Mouse (Mus musculus): ENCODE data around the gene Tor2a. TPM values are rescaled to one million over a fixed set of nuclear protein-coding genes. Genes with fewer than 3 reads are reported as not detected.

The Tor2a gene
- total and polyA plus RNA-seq, 3 experiments, result 33.3 to 53.8 (median 41.4) TPM

- no peak overlapping the region for H3K9ac ChIP-seq (ENCODE audit: insufficient read depth, low read depth)
- no peak for DNase-seq (ENCODE audit: extremely low read depth)
- dilution Hi-C loops (cut with MboI; ENCODE audit: extremely low pct_ligation_motif_present, extremely low pct_unique_long_range_greater_than_20kb, low sequenced_read_pairs) (no loop called here), in situ Hi-C loops (cut with MboI; ENCODE audit: low pct_ligation_motif_present, low pct_unique_long_range_greater_than_20kb, low sequenced_read_pairs) (no loop called here)
- H3K9me3 ChIP-seq (replicated peaks; ENCODE audit: low read length), result no peaks in the 10 kb centered on the region
- no peaks in the 10 kb centered on the region for H3K27me3 ChIP-seq (replicated peaks)
- no peak overlapping the region for H3K4me3 ChIP-seq (replicated peaks in 1 of 3; ENCODE audit: low read depth in 2 of 3, low read length in 2 of 3, poor library complexity in 1 of 3)
- H3K4me1 ChIP-seq (ENCODE audit: control insufficient read depth in 1 of 2, insufficient read depth in 2 of 2), result peaks cover 0 to 17% of the 10 kb centered on the region in 2 experiments; a peak in 1 of 4 replicates
- no peak overlapping the region for H3K27ac ChIP-seq (ENCODE audit: insufficient read depth, low read depth)
- TF ChIP-seq UBTF (IDR thresholded peaks at IDR 0.05; ENCODE audit: low read depth, low read length), result no peak
- TF ChIP-seq NELFE (IDR thresholded peaks at IDR 0.05; ENCODE audit: low read depth, low read length), result no peak
- no peak for TF ChIP-seq SMC3 (IDR thresholded peaks at IDR 0.05; ENCODE audit: low read depth, low read length)
- TF ChIP-seq NRF1 (IDR thresholded peaks at IDR 0.05; ENCODE audit: low read depth, low read length), result no peak
- no peak for TF ChIP-seq CTCF (conservative IDR thresholded peaks at IDR 0.05 in 1 of 2, IDR thresholded peaks at IDR 0.05 in 1 of 2; ENCODE audit: low read depth in 2 of 2, low read length in 2 of 2)
- TF ChIP-seq HCFC1 (IDR thresholded peaks at IDR 0.05; ENCODE audit: low read depth, low read length), result no peak
- no peak for TF ChIP-seq EP300 (IDR thresholded peaks at IDR 0.05; ENCODE audit: low read length)
- TF ChIP-seq TBP (conservative IDR thresholded peaks at IDR 0.05; ENCODE audit: low read depth, low read length), result no peak
- no peak for TF ChIP-seq JUND (conservative IDR thresholded peaks at IDR 0.05; ENCODE audit: low read depth, low read length)
- no peak overlapping the region for H3K4me2 ChIP-seq (ENCODE audit: insufficient read depth, low read depth, poor library complexity, severe bottlenecking)
- no peaks in the 10 kb centered on the region for H3K79me2 ChIP-seq (replicated peaks; ENCODE audit: control insufficient read depth, extremely low read depth, insufficient read depth, poor library complexity, severe bottlenecking)
- H3K36me3 ChIP-seq (replicated peaks in 1 of 2; ENCODE audit: control insufficient read depth in 1 of 2, insufficient read depth in 1 of 2, low read length in 1 of 2), result peaks cover 69 to 89% of the 10 kb centered on the region in 2 experiments
Measured at GRCm38 (mm10) chr2:32750887-32751664, 6.0 kb upstream of the Tor2a start.

GRCm38 (mm10) chr2:32751665-32752033, 5.4 kb upstream of the Tor2a start:
- Histone ChIP-seq H3K9ac (ENCODE audit: insufficient read depth, low read depth) (no peak overlapping the region), H3K27me3 (replicated peaks) (no peaks in the 10 kb centered on the region), H3K4me2 (ENCODE audit: insufficient read depth, low read depth, poor library complexity, severe bottlenecking) (no peak overlapping the region), H3K27ac (ENCODE audit: insufficient read depth, low read depth) (no peak overlapping the region), H3K9me3 (replicated peaks; ENCODE audit: low read length) (no peaks in the 10 kb centered on the region), H3K79me2 (replicated peaks; ENCODE audit: control insufficient read depth, extremely low read depth, insufficient read depth, poor library complexity, severe bottlenecking) (no peaks in the 10 kb centered on the region), H3K4me1 (ENCODE audit: control insufficient read depth in 1 of 2, insufficient read depth in 2 of 2) (peaks cover 0 to 17% of the 10 kb centered on the region in 2 experiments; a peak in 1 of 4 replicates), H3K36me3 (replicated peaks in 1 of 2; ENCODE audit: control insufficient read depth in 1 of 2, insufficient read depth in 1 of 2, low read length in 1 of 2) (peaks cover 63 to 84% of the 10 kb centered on the region in 2 experiments), H3K4me3 (replicated peaks in 1 of 3; ENCODE audit: low read depth in 2 of 3, low read length in 2 of 3, poor library complexity in 1 of 3) (no peak overlapping the region)
- TF ChIP-seq KAT2A (IDR thresholded peaks at IDR 0.05; ENCODE audit: insufficient replicate concordance, low read length) (no peak), SIN3A (IDR thresholded peaks at IDR 0.05; ENCODE audit: low read length) (no peak), HCFC1 (IDR thresholded peaks at IDR 0.05; ENCODE audit: low read depth, low read length) (no peak), USF1 (IDR thresholded peaks at IDR 0.05; ENCODE audit: low read depth, low read length) (no peak), USF2 (conservative IDR thresholded peaks at IDR 0.05; ENCODE audit: low read depth, low read length) (no peak), SMC3 (IDR thresholded peaks at IDR 0.05; ENCODE audit: low read depth, low read length) (no peak), PAX5 (IDR thresholded peaks at IDR 0.05; ENCODE audit: low read length) (no peak), ZMIZ1 (IDR thresholded peaks at IDR 0.05; ENCODE audit: low read depth, low read length) (no peak), GABPA (IDR thresholded peaks at IDR 0.05; ENCODE audit: insufficient replicate concordance, low read depth, low read length) (no peak), E2F4 (IDR thresholded peaks at IDR 0.05; ENCODE audit: insufficient replicate concordance, low read depth, low read length) (no peak)
- in situ Hi-C loops (cut with MboI; ENCODE audit: low pct_ligation_motif_present, low pct_unique_long_range_greater_than_20kb, low sequenced_read_pairs) (no loop called here), dilution Hi-C loops (cut with MboI; ENCODE audit: extremely low pct_ligation_motif_present, extremely low pct_unique_long_range_greater_than_20kb, low sequenced_read_pairs) (no loop called here)
- no peak for DNase-seq (ENCODE audit: extremely low read depth)

Data from CH12.LX (cell line).